Mouse (Mus musculus) intestine, embryonic 14.5 days (tissue): ENCODE measurements around the gene Rnd2. TPM values are rescaled to one million over a fixed set of nuclear protein-coding genes. Genes with fewer than 3 reads are reported as not detected.
"Not testable (repeated sequence)": the region's sequence is repeated elsewhere in the genome, so short reads cannot be mapped to it uniquely, and the experiment has no call there.

Experiments
- ATAC-seq: fragments of 200-750 bp; cut with Nextera tagmentation; replicated peaks from 2 replicates; pipeline ENCODE4 v1.8.0; 2017; ENCODE audit warnings: low read depth, moderate number of reproducible peaks, moderate TSS enrichment, moderate library complexity; ENCODE audit not compliant: low FRiP score, low TSS enrichment
- DNase-seq: peaks from one replicate; pipeline ENCODE4 v3.0.0-alpha.2; 2018; ENCODE audit warnings: low spot score
- H3K27ac ChIP-seq: fragments of 300-500 bp; sonication (generic); 2 replicates; pipeline ENCODE4 v1.5.1; 2014; ENCODE audit warnings: low read depth, mild to moderate bottlenecking, control low read depth
- H3K27me3 ChIP-seq: fragments of 300-500 bp; sonication (generic); replicated peaks from 2 replicates; pipeline ENCODE4 v1.6.1; 2014; ENCODE audit warnings: low read length, control low read depth; ENCODE audit not compliant: control insufficient read depth, insufficient read depth
- H3K36me3 ChIP-seq: fragments of 300-500 bp; sonication (generic); 2 replicates; pipeline ENCODE4 v1.6.1; 2014; ENCODE audit warnings: low read length, control low read depth; ENCODE audit not compliant: control insufficient read depth, insufficient read depth
- H3K4me1 ChIP-seq: fragments of 300-500 bp; sonication (generic); replicated peaks from 2 replicates; pipeline ENCODE4 v1.6.1; 2014; ENCODE audit warnings: low read length, control low read depth, mixed read lengths; ENCODE audit not compliant: control insufficient read depth, insufficient read depth
- H3K4me2 ChIP-seq: fragments of 300-500 bp; sonication (generic); 2 replicates; pipeline ENCODE4 v1.6.1; 2014; ENCODE audit warnings: low read length
- H3K4me3 ChIP-seq: fragments of 300-500 bp; sonication (generic); 2 replicates; pipeline ENCODE4 v1.5.1; 2014; ENCODE audit warnings: low read depth, low read length, control low read depth, mixed read lengths
- H3K9ac ChIP-seq: fragments of 300-500 bp; sonication (generic); 2 replicates; pipeline ENCODE4 v1.6.1; 2014; ENCODE audit warnings: mild to moderate bottlenecking, low read length
- H3K9me3 ChIP-seq: fragments of 300-500 bp; sonication (generic); 2 replicates; pipeline ENCODE4 v1.6.1; 2016; ENCODE audit warnings: low read length, control low read depth; ENCODE audit not compliant: control insufficient read depth
- WGBS: fragments of 180-500 bp; shearing (Covaris S2); extraction: QIAGEN DNeasy Blood & Tissue Kit; methylation state at CpG from one replicate; pipeline ENCODE4 v1.1.7; 2014; 5-methylcytosine and 5-hydroxymethylcytosine counted together
- polyA plus RNA-seq: library from polyadenylated mRNA; unstranded; fragments of >200 nt; fragmentation: Nextera tagmentation; extraction: Ambion mirVana; gene quantifications from 2 replicates; pipeline ENCODE4 v1.2.1, GENCODE M21; 2014

The Rnd2 gene
- polyA plus RNA-seq, 1 experiment from 2014 or later: 16.7 TPM

DNA sequence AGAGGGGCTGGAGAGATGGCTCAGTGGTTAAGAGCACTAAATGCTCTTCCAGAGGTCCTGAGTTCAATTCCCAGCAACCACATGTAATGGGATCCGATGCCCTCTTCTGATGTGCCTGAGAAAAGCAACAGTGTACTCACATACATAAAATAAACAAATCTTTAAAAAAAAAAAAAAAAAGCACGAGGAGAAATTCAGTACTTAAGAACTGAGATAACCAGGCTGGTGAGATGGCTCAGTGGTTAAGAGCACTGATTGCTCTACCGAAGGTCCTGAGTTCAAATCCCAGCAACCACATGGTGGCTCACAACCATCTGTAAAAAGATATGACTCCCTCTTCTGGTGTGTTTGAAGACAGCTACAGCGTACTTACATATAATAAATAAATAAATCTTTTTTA lies 15.2 kb upstream of the Rnd2 start:
- H3K36me3 ChIP-seq: peaks cover 14% of the 10 kb centered on the region
- H3K9ac ChIP-seq, H3K4me3 ChIP-seq, H3K9me3 ChIP-seq, H3K27me3 ChIP-seq, ATAC-seq, H3K27ac ChIP-seq, DNase-seq, H3K4me1 ChIP-seq, H3K4me2 ChIP-seq: not testable (repeated sequence)
- 72% methylated on average over 4 of the region's 4 CpGs for WGBS

GRCm38 (mm10) chr11:101450394-101450793 lies 14.4 kb upstream of the Rnd2 start:
- ATAC-seq: no peak
- 86% methylated on average over 3 of the region's 3 CpGs for WGBS
- no peak overlapping the region for H3K27ac ChIP-seq

DNA sequence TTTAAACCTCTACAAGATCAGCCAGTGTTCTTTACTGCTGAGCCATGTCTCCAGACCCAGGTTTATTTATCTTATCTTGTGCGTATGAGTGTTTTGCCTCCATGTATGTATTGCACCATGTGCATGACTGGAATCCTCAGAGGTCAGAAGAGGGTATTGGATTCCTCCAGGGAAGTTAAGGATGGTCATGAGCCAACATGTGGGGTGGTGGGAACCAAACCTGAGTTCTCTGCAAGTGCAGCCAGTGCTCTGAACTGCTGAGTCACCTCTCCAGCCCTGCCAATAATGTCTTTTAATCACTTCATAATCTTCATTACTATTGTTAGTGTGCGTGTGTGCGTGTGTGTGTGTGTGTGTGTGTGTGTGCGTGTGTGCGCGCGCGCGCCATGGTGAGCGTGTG lies 13.3 kb upstream of the Rnd2 start:
- 89% methylated on average over 10 of the region's 10 CpGs for WGBS
- ATAC-seq (no peak), DNase-seq (no peak)
- Histone ChIP-seq H3K27me3 (no peaks in the 10 kb centered on the region), H3K9ac (no peak overlapping the region), H3K36me3 (no peaks in the 10 kb centered on the region), H3K27ac (no peak overlapping the region), H3K4me3 (no peak overlapping the region), H3K4me1 (0 out of 2 replicates have a peak, but pooled peaks cover 2% of the 10 kb centered on the region), H3K9me3 (no peaks in the 10 kb centered on the region), H3K4me2 (no peak overlapping the region)

More at GRCm38 (mm10) chr11:101450394-101450793, 14.4 kb upstream of the Rnd2 start:
- Histone ChIP-seq H3K9me3 (no peaks in the 10 kb centered on the region), H3K36me3 (peaks cover 6% of the 10 kb centered on the region), H3K4me2 (no peak overlapping the region), H3K27me3 (no peaks in the 10 kb centered on the region), H3K4me3 (no peak overlapping the region), H3K4me1 (0 out of 2 replicates have a peak, but pooled peaks cover 2% of the 10 kb centered on the region), H3K9ac (no peak overlapping the region)
- no peak for DNase-seq

DNA sequence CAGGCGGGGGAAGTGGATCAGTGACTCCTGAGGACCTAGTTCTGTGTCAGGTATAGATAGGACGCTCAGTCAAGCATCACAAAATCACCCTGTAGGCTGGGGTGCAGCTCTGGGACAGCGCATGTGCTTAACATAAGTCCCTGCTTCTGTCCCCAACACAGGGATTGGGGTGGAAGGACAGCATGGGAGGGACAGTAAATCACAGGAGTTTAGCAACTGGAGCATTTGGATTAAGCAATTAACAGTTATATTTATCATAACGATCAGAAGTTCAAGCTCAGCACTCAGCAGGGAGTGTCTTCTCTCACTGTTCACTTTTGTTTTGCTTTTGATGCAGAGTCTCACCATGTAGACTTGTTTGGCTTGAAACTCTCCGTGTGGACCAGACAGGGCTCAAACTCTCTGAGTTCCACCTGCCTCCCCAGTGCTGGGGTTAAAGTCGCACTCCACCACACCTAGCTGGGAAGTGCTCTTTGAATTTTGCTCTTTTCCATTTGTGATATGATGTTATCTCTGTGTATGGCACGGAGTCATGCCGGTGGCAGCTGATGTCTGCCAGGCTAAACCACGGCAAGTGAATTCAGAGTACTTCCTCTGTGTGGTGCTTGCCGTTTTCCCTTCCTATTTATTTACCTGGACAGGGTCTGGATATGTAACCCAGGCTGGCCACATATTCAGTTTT lies 12.6 kb upstream of the Rnd2 start:
- Histone ChIP-seq H3K4me1 (0 out of 2 replicates have a peak, but pooled peaks cover 2% of the 10 kb centered on the region), H3K4me3 (no peak overlapping the region), H3K27me3 (no peaks in the 10 kb centered on the region), H3K4me2 (no peak overlapping the region), H3K9me3 (no peaks in the 10 kb centered on the region), H3K27ac (no peak overlapping the region), H3K36me3 (0 out of 2 replicates have a peak, but pooled peaks cover under 1% of the 10 kb centered on the region), H3K9ac (no peak overlapping the region)
- DNase-seq (no peak), ATAC-seq (no peak)
- WGBS: 71% methylated on average over 10 of the region's 10 CpGs

DNA sequence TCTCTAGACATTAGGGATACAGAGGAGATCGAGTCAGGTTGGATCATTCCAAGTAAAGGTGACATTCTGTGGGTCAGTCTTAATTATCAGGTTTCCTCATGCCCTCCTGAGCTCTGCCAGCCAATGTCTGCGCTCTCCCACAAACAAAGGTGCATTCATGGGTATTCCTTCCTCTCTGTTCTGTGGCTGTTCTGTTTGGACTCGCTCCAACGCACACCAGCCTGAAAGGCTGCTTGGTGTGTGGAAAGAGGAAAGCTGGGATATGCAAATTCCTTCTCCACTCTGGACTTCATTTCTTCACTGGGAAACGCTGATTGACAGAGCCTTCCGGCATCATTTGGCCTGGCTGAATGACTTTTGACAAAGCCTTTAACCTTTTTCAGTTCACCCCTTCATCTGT lies 10.1 kb upstream of the Rnd2 start:
- no peak overlapping the region for H3K4me3 ChIP-seq
- H3K4me1 ChIP-seq: peaks cover 4% of the 10 kb centered on the region; the same call in 1 of the 2 replicates
- WGBS: 71% methylated on average over 6 of the region's 6 CpGs
- ATAC-seq: no peak
- H3K4me2 ChIP-seq: no peak overlapping the region
- H3K27ac ChIP-seq: no peak overlapping the region
- DNase-seq: no peak
- no peaks in the 10 kb centered on the region for H3K9me3 ChIP-seq
- H3K27me3 ChIP-seq: no peaks in the 10 kb centered on the region
- peaks cover 17% of the 10 kb centered on the region; the same call in 1 of the 2 replicates for H3K36me3 ChIP-seq
- no peak overlapping the region for H3K9ac ChIP-seq

- Histone ChIP-seq H3K4me2 (no peak overlapping the region), H3K27me3 (no peaks in the 10 kb centered on the region), H3K9ac (no peak overlapping the region), H3K27ac (no peak overlapping the region), H3K4me1 (peaks cover 4% of the 10 kb centered on the region; the same call in 1 of the 2 replicates), H3K9me3 (no peaks in the 10 kb centered on the region), H3K36me3 (peaks cover 23% of the 10 kb centered on the region; the same call in 1 of the 2 replicates), H3K4me3 (no peak overlapping the region)
- no peak for DNase-seq
- no peak for ATAC-seq
- WGBS: 75% methylated on average over 7 of the region's 7 CpGs
Observed at GRCm38 (mm10) chr11:101455627-101456026, 9.2 kb upstream of the Rnd2 start.

GRCm38 (mm10) chr11:101457631-101458030 lies 7.2 kb upstream of the Rnd2 start:
- H3K9ac ChIP-seq: no peak overlapping the region
- no peak overlapping the region for H3K4me3 ChIP-seq
- peaks cover 41% of the 10 kb centered on the region for H3K36me3 ChIP-seq
- no peak for ATAC-seq
- H3K9me3 ChIP-seq: no peaks in the 10 kb centered on the region
- H3K27ac ChIP-seq: no peak overlapping the region
- H3K4me2 ChIP-seq: no peak overlapping the region
- 89% methylated on average over 9 of the region's 9 CpGs for WGBS
- no peak for DNase-seq
- H3K4me1 ChIP-seq: peaks cover 9% of the 10 kb centered on the region
- no peaks in the 10 kb centered on the region for H3K27me3 ChIP-seq

GRCm38 (mm10) chr11:101458217-101458616 lies 6.6 kb upstream of the Rnd2 start:
- no peak overlapping the region for H3K9ac ChIP-seq
- H3K4me3 ChIP-seq: no peak overlapping the region
- no peak for ATAC-seq
- peaks cover 41% of the 10 kb centered on the region for H3K36me3 ChIP-seq
- no peak overlapping the region for H3K27ac ChIP-seq
- DNase-seq: no peak
- peaks cover 15% of the 10 kb centered on the region for H3K4me1 ChIP-seq
- WGBS: 82% methylated on average over 12 of the region's 12 CpGs
- H3K9me3 ChIP-seq: no peaks in the 10 kb centered on the region
- H3K27me3 ChIP-seq: no peaks in the 10 kb centered on the region
- H3K4me2 ChIP-seq: no peak overlapping the region

DNA sequence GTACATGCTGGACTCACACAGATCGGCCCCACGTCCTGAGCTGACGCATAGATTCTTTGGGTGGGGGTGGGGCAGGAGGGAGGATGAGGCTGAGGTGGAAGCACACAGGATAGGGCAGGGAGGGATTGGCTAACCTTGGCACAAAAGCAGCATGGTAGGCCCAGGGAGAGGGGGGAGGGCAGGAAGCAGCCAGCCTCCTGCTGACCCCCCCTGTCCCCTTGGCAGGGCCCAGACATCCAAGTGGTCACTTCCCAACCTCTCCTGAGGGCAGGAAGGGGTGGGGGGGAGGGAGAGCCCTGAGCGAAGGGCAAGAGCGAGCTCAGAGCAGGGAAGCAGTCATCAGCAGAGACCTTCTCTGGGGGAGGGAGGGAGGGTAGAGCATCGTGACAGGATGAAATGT lies 5.1 kb upstream of the Rnd2 start:
- no peak for ATAC-seq
- Histone ChIP-seq H3K4me1 (peaks cover 22% of the 10 kb centered on the region), H3K36me3 (peaks cover 41% of the 10 kb centered on the region), H3K27ac (no peak overlapping the region), H3K27me3 (no peaks in the 10 kb centered on the region), H3K9ac (no peak overlapping the region), H3K9me3 (no peaks in the 10 kb centered on the region), H3K4me2 (no peak overlapping the region), H3K4me3 (no peak overlapping the region)
- 32% methylated on average over 6 of the region's 6 CpGs for WGBS
- DNase-seq: no peak
